Mouse (Mus musculus) hindbrain, embryonic 11.5 days (tissue): Measurements from ENCODE around the gene Rfk. TPM values are rescaled to one million over a fixed set of nuclear protein-coding genes. Genes with fewer than 3 reads are reported as not detected.

Source experiments
- ATAC-seq: fragments of 200-750 bp; cut with Nextera tagmentation; 2 replicates; pipeline ENCODE4 v1.8.0; 2017; ENCODE audit warnings: mild to moderate bottlenecking, moderate TSS enrichment, moderate library complexity; ENCODE audit not compliant: low FRiP score
- DNase-seq: peaks from one replicate; pipeline ENCODE4 v3.0.0-alpha.2; 2015; ENCODE audit warnings: low spot score
- H3K27ac ChIP-seq: fragments of 300-500 bp; sonication (generic); 2 replicates; pipeline ENCODE4 v1.5.1; 2014; ENCODE audit warnings: mild to moderate bottlenecking, low read depth, low read length
- H3K27me3 ChIP-seq: fragments of 300-500 bp; sonication (generic); 2 replicates; pipeline ENCODE4 v1.6.1; 2014; ENCODE audit warnings: mild to moderate bottlenecking, low read length, moderate library complexity, mixed read lengths; ENCODE audit not compliant: control insufficient read depth, insufficient read depth
- H3K36me3 ChIP-seq: fragments of 300-500 bp; sonication (generic); 2 replicates; pipeline ENCODE4 v1.6.1; 2014; ENCODE audit warnings: mild to moderate bottlenecking, low read length, moderate library complexity, mixed read lengths; ENCODE audit not compliant: control insufficient read depth, insufficient read depth
- H3K4me1 ChIP-seq: fragments of 300-500 bp; sonication (generic); replicated peaks from 2 replicates; pipeline ENCODE4 v1.6.1; 2014; ENCODE audit warnings: low read length, mixed read lengths; ENCODE audit not compliant: control insufficient read depth, insufficient read depth
- H3K4me2 ChIP-seq: fragments of 300-500 bp; sonication (generic); replicated peaks from 2 replicates; pipeline ENCODE4 v1.6.1; 2014; ENCODE audit warnings: mild to moderate bottlenecking, low read depth, low read length
- H3K4me3 ChIP-seq: fragments of 300-500 bp; sonication (generic); 2 replicates; pipeline ENCODE4 v1.5.1; 2014; ENCODE audit warnings: low read depth, low read length
- H3K9ac ChIP-seq: fragments of 300-500 bp; sonication (generic); 2 replicates; pipeline ENCODE4 v1.6.1; 2014; ENCODE audit warnings: low read depth, low read length
- H3K9me3 ChIP-seq: fragments of 300-500 bp; sonication (generic); 2 replicates; pipeline ENCODE4 v1.6.1; 2016; ENCODE audit warnings: low read length; ENCODE audit not compliant: control insufficient read depth
- WGBS: fragments of 180-500 bp; shearing (Covaris S2); extraction: QIAGEN DNeasy Blood & Tissue Kit; methylation state at CpG from one replicate; pipeline ENCODE4 v1.1.7; 2014; 5-methylcytosine and 5-hydroxymethylcytosine counted together
- polyA plus RNA-seq: library from polyadenylated mRNA; unstranded; fragments of >200 nt; fragmentation: Nextera tagmentation; extraction: Ambion mirVana; gene quantifications from 2 replicates; pipeline ENCODE4 v1.2.1, GENCODE M21; 2014

Rfk gene
- polyA plus RNA-seq, 1 experiment from 2014 or later, result 82.6 TPM

DNA sequence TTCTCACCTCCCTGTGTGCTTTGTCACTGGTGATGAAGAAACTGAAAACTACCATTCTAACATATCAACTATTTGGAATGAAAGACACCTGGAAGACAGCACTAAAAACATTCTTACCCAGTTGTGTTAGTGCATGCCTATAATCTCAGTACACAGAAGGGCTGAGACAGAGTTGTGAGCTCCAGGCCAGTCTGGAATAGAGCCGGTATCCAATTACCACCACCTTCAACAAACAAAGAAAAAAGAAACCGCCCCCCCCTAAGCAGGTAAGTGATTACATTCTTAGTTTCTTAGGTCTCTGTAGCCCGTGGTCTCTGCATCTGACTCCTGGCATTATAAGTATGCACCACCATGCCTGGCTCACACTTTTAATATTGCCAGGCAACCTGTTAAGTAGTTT, 977 bp upstream of the Rfk start:
- no peak overlapping the region for H3K4me3 ChIP-seq
- H3K27ac ChIP-seq, result no peak overlapping the region
- no peaks in the 10 kb centered on the region for H3K36me3 ChIP-seq
- H3K9ac ChIP-seq, result no peak overlapping the region
- ATAC-seq (no peak), DNase-seq (no peak)
- H3K9me3 ChIP-seq, result no peaks in the 10 kb centered on the region
- no peaks in the 10 kb centered on the region for H3K27me3 ChIP-seq
- no peaks in the 10 kb centered on the region for H3K4me1 ChIP-seq
- H3K4me2 ChIP-seq, result no peak overlapping the region
- 20% methylated on average over 3 of the region's 3 CpGs for WGBS

DNA sequence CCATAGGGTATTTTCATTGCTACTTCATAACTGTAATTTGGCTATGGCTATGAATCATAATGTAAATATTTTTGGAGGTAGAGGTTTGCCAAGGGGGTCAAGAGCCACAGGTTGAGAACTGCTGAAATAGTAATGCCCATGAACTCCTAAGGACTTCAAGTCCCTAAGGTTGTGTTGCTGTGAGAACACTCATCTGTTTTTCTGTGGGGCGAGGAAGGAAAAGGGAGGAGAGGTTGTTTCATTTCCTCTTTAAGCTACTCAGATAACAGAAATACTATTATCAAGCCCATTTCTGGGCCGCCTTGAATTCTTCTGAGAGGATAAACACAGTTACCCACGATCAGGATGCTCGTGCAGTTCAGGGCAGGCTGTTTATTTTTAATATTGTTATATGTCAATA, 3.0 kb downstream of the Rfk start:
- H3K27me3 ChIP-seq, result no peaks in the 10 kb centered on the region
- H3K27ac ChIP-seq, result no peak overlapping the region
- H3K36me3 ChIP-seq, result no peaks in the 10 kb centered on the region
- H3K4me1 ChIP-seq, result no peaks in the 10 kb centered on the region
- DNase-seq (no peak), ATAC-seq (no peak)
- 90% methylated on average over 4 of the region's 4 CpGs for WGBS
- H3K9me3 ChIP-seq, result no peaks in the 10 kb centered on the region
- no peak overlapping the region for H3K4me3 ChIP-seq
- H3K4me2 ChIP-seq, result no peak overlapping the region
- no peak overlapping the region for H3K9ac ChIP-seq

- WGBS, result 79% methylated on average over 5 of the region's 5 CpGs
- Histone ChIP-seq H3K27me3 (no peaks in the 10 kb centered on the region), H3K9me3 (no peaks in the 10 kb centered on the region), H3K4me2 (no peak overlapping the region), H3K4me3 (no peak overlapping the region), H3K27ac (no peak overlapping the region), H3K4me1 (no peaks in the 10 kb centered on the region), H3K36me3 (no peaks in the 10 kb centered on the region), H3K9ac (no peak overlapping the region)
- ATAC-seq, result no peak
- no peak for DNase-seq
Observed at GRCm38 (mm10) chr19:17397922-17398321, 4.1 kb downstream of the Rfk start.

- Histone ChIP-seq H3K4me1 (no peaks in the 10 kb centered on the region), H3K27me3 (no peaks in the 10 kb centered on the region), H3K4me2 (no peak overlapping the region), H3K9ac (no peak overlapping the region), H3K36me3 (no peaks in the 10 kb centered on the region), H3K9me3 (no peaks in the 10 kb centered on the region), H3K27ac (no peak overlapping the region), H3K4me3 (no peak overlapping the region)
- ATAC-seq (no peak), DNase-seq (no peak)
- WGBS, result 89% methylated on average over 4 of the region's 4 CpGs
Observed at GRCm38 (mm10) chr19:17399965-17400364, 6.1 kb downstream of the Rfk start.

DNA sequence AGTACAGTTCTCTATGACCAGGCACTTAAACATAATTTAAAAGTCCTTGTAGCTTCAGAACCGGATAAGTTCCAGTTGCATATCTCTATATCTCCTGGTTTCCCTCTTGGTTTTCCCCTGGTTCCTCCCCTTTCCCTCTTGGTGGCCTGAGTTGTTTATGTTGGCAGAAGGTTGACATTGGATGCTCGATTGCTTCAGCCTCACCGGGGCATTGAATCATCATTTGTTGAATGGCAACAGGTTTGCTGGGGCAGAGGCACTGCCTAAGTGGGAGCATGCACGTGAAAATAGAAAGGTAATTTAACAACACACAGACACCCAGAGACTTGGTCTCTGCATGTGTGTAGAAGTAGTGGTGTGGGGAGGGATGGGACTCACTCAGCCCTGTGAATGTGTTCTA, 6.7 kb downstream of the Rfk start:
- no peaks in the 10 kb centered on the region for H3K27me3 ChIP-seq
- H3K9me3 ChIP-seq, result no peaks in the 10 kb centered on the region
- no peak overlapping the region for H3K4me2 ChIP-seq
- no peak overlapping the region for H3K4me3 ChIP-seq
- H3K9ac ChIP-seq, result no peak overlapping the region
- 85% methylated on average over 4 of the region's 4 CpGs for WGBS
- DNase-seq (no peak), ATAC-seq (no peak)
- no peaks in the 10 kb centered on the region for H3K36me3 ChIP-seq
- H3K27ac ChIP-seq, result no peak overlapping the region
- no peaks in the 10 kb centered on the region for H3K4me1 ChIP-seq

DNA sequence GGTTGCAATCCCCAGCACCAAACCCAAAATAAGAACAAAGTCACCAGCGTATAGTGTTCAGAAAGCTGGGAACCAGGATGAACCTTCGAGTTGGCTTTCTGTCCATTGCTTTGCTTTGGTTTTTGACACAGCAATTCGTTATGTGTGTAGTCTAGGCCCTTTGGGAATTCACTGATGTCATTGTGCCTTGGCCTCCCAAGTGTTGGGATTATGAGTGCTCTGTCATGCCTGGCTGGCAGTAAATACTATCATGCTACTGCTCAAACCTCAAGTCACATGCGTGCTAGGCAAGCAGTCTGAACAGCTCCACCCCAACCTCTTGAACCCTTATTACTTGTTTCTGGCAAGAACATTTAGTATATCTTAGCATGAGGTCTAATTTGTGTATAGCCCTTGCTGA, 9.3 kb downstream of the Rfk start:
- no peaks in the 10 kb centered on the region for H3K4me1 ChIP-seq
- H3K4me3 ChIP-seq, result no peak overlapping the region
- 94% methylated on average over 4 of the region's 4 CpGs for WGBS
- DNase-seq, result no peak
- H3K4me2 ChIP-seq, result no peak overlapping the region
- no peaks in the 10 kb centered on the region for H3K27me3 ChIP-seq
- no peak for ATAC-seq
- no peak overlapping the region for H3K27ac ChIP-seq
- no peaks in the 10 kb centered on the region for H3K36me3 ChIP-seq
- no peaks in the 10 kb centered on the region for H3K9me3 ChIP-seq
- no peak overlapping the region for H3K9ac ChIP-seq

DNA sequence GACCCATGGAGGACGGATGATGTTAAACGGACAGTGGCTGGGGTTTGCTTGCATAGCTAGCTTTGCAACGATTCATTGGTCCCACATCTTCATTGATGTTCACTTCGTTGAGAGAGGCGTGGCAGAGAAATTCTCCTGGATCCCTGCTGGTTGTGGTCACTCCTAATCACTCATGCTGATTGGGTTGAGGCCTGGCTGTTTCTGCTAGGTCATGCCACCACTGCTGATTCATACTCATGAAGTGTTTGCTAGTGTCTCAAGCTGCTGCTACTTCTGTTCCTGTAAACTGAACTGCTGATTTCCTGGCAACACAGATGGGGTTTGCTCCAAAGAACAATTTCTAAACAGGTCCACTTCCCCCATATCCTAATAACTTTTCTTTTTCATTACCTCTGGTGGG, 13.0 kb downstream of the Rfk start:
- no peaks in the 10 kb centered on the region for H3K36me3 ChIP-seq
- H3K4me1 ChIP-seq, result no peaks in the 10 kb centered on the region
- H3K27me3 ChIP-seq, result no peaks in the 10 kb centered on the region
- H3K9ac ChIP-seq, result no peak overlapping the region
- H3K27ac ChIP-seq, result no peak overlapping the region
- H3K9me3 ChIP-seq, result no peaks in the 10 kb centered on the region
- ATAC-seq (no peak), DNase-seq (no peak)
- H3K4me3 ChIP-seq, result no peak overlapping the region
- H3K4me2 ChIP-seq, result no peak overlapping the region
- WGBS, result 91% methylated on average over 5 of the region's 5 CpGs

- DNase-seq, result no peak
- no peak for ATAC-seq
Observed at GRCm38 (mm10) chr19:17408591-17408990, 14.7 kb downstream of the Rfk start.

GRCm38 (mm10) chr19:17409351-17409750, 15.5 kb downstream of the Rfk start:
- ATAC-seq, result no peak
- Histone ChIP-seq H3K27ac (no peak overlapping the region), H3K36me3 (no peaks in the 10 kb centered on the region), H3K4me2 (no peak overlapping the region), H3K27me3 (no peaks in the 10 kb centered on the region), H3K4me1 (no peaks in the 10 kb centered on the region), H3K4me3 (no peak overlapping the region), H3K9me3 (no peaks in the 10 kb centered on the region), H3K9ac (no peak overlapping the region)
- no peak for DNase-seq
- WGBS, result 68% methylated on average over 3 of the region's 3 CpGs

More at GRCm38 (mm10) chr19:17408591-17408990, 14.7 kb downstream of the Rfk start:
- no peak overlapping the region for H3K4me3 ChIP-seq
- no peak overlapping the region for H3K9ac ChIP-seq
- no peaks in the 10 kb centered on the region for H3K36me3 ChIP-seq
- H3K27me3 ChIP-seq, result no peaks in the 10 kb centered on the region
- H3K9me3 ChIP-seq, result no peaks in the 10 kb centered on the region
- H3K27ac ChIP-seq, result no peak overlapping the region
- no peaks in the 10 kb centered on the region for H3K4me1 ChIP-seq
- H3K4me2 ChIP-seq, result no peak overlapping the region
